Mouse (Mus musculus) neural tube, embryonic 11.5 days (tissue): ENCODE measurements around the gene Pcsk5. TPM values are rescaled to one million over a fixed set of nuclear protein-coding genes. Genes with fewer than 3 reads are reported as not detected.

Experiments
- ATAC-seq: fragments of 200-750 bp; cut with Nextera tagmentation; 2 replicates; pipeline ENCODE4 v1.8.0; 2017; ENCODE audit warnings: moderate number of reproducible peaks, mild to moderate bottlenecking, moderate TSS enrichment, moderate library complexity; ENCODE audit not compliant: insufficient read depth, low FRiP score, low TSS enrichment
- DNase-seq: peaks from one replicate; pipeline ENCODE4 v3.0.0-alpha.2; 2015; ENCODE audit warnings: low spot score
- H3K27ac ChIP-seq: fragments of 300-500 bp; sonication (generic); 2 replicates; pipeline ENCODE4 v1.5.1; 2014; ENCODE audit warnings: low read depth, mild to moderate bottlenecking, low read length
- H3K27me3 ChIP-seq: fragments of 300-500 bp; sonication (generic); 2 replicates; pipeline ENCODE4 v1.6.1; 2014; ENCODE audit warnings: mild to moderate bottlenecking, low read length, mixed read lengths; ENCODE audit not compliant: control insufficient read depth, insufficient read depth
- H3K36me3 ChIP-seq: fragments of 300-500 bp; sonication (generic); 2 replicates; pipeline ENCODE4 v1.6.1; 2014; ENCODE audit warnings: mild to moderate bottlenecking, low read length, moderate library complexity, mixed read lengths; ENCODE audit not compliant: control insufficient read depth, insufficient read depth
- H3K4me1 ChIP-seq: fragments of 300-500 bp; sonication (generic); 2 replicates; pipeline ENCODE4 v1.6.1; 2014; ENCODE audit warnings: low read length, mixed read lengths; ENCODE audit not compliant: control insufficient read depth, insufficient read depth
- H3K4me2 ChIP-seq: fragments of 300-500 bp; sonication (generic); 2 replicates; pipeline ENCODE4 v1.6.1; 2014; ENCODE audit warnings: low read depth, mild to moderate bottlenecking, moderate library complexity
- H3K4me3 ChIP-seq: fragments of 300-500 bp; sonication (generic); 2 replicates; pipeline ENCODE4 v1.5.1; 2014; ENCODE audit warnings: low read depth, low read length
- H3K9ac ChIP-seq: fragments of 300-500 bp; sonication (generic); 2 replicates; pipeline ENCODE4 v1.6.1; 2014; ENCODE audit warnings: mild to moderate bottlenecking, low read length
- H3K9me3 ChIP-seq: fragments of 300-500 bp; sonication (generic); 2 replicates; pipeline ENCODE4 v1.6.1; 2016; ENCODE audit warnings: low read length; ENCODE audit not compliant: control insufficient read depth
- WGBS: fragments of 180-500 bp; shearing (Covaris S2); extraction: QIAGEN DNeasy Blood & Tissue Kit; methylation state at CpG from one replicate; pipeline ENCODE4 v1.1.7; 2014; 5-methylcytosine and 5-hydroxymethylcytosine counted together
- polyA plus RNA-seq: library from polyadenylated mRNA; unstranded; fragments of >200 nt; fragmentation: Nextera tagmentation; extraction: Ambion mirVana; gene quantifications from 2 replicates; pipeline ENCODE4 v1.2.1, GENCODE M21; 2014

The Pcsk5 gene
- polyA plus RNA-seq, 1 experiment from 2014 or later, result 9.4 TPM

GRCm38 (mm10) chr19:17841586-17841985, 4.2 kb upstream of the Pcsk5 start:
- no peak overlapping the region for H3K27ac ChIP-seq
- H3K9ac ChIP-seq, result no peak overlapping the region
- no peak overlapping the region for H3K4me2 ChIP-seq
- WGBS, result 83% methylated on average over 2 of the region's 2 CpGs
- no peaks in the 10 kb centered on the region for H3K9me3 ChIP-seq
- peaks cover 3% of the 10 kb centered on the region; the same call in 1 of the 2 replicates for H3K4me1 ChIP-seq
- H3K4me3 ChIP-seq, result no peak overlapping the region
- H3K27me3 ChIP-seq, result no peaks in the 10 kb centered on the region
- DNase-seq (no peak), ATAC-seq (no peak)
- no peaks in the 10 kb centered on the region for H3K36me3 ChIP-seq

- Histone ChIP-seq H3K4me2 (no peak overlapping the region), H3K9ac (no peak overlapping the region), H3K9me3 (no peaks in the 10 kb centered on the region), H3K4me1 (peaks cover 11% of the 10 kb centered on the region; the same call in 1 of the 2 replicates), H3K27ac (no peak overlapping the region), H3K27me3 (no peaks in the 10 kb centered on the region), H3K36me3 (no peaks in the 10 kb centered on the region), H3K4me3 (no peak overlapping the region)
- 83% methylated on average over 1 of the region's 1 CpGs for WGBS
- no peak for ATAC-seq
- DNase-seq, result no peak
These were observed 2.4 kb upstream of the Pcsk5 start for GRCm38 (mm10) chr19:17839856-17840255.

- no peaks in the 10 kb centered on the region for H3K27me3 ChIP-seq
- H3K9me3 ChIP-seq, result no peaks in the 10 kb centered on the region
- under 1% methylated on average over 69 of the region's 72 CpGs for WGBS
These were observed 614 bp downstream of the Pcsk5 start for GRCm38 (mm10) chr19:17836566-17837470.

GRCm38 (mm10) chr19:17835681-17836565, 1.5 kb downstream of the Pcsk5 start:
- H3K27me3 ChIP-seq, result no peaks in the 10 kb centered on the region
- H3K4me3 ChIP-seq, result peak overlapping the region; percentile 77
- DNase-seq (peak; percentile 39), ATAC-seq (no peak)
- H3K4me2 ChIP-seq, result peak overlapping the region; percentile 85
- no peaks in the 10 kb centered on the region for H3K9me3 ChIP-seq
- H3K4me1 ChIP-seq, result peaks cover 11% of the 10 kb centered on the region; the same call in 1 of the 2 replicates
- H3K9ac ChIP-seq, result peak overlapping the region; percentile 16
- 0% methylated on average over 28 of the region's 28 CpGs for WGBS
- no peak overlapping the region for H3K27ac ChIP-seq
- no peaks in the 10 kb centered on the region for H3K36me3 ChIP-seq

More at GRCm38 (mm10) chr19:17836566-17837470, 614 bp downstream of the Pcsk5 start:
- DNase-seq, result peak; percentile 77
- H3K9ac ChIP-seq, result peak overlapping the region; percentile 75
- ATAC-seq, result peak; percentile 91
- H3K4me1 ChIP-seq, result peaks cover 11% of the 10 kb centered on the region; the same call in 1 of the 2 replicates
- no peaks in the 10 kb centered on the region for H3K36me3 ChIP-seq
- peak overlapping the region; percentile 77 for H3K4me3 ChIP-seq
- peak overlapping the region; percentile 85 for H3K4me2 ChIP-seq
- H3K27ac ChIP-seq, result peak overlapping the region; percentile 60

GRCm38 (mm10) chr19:17834894-17835293, 2.5 kb downstream of the Pcsk5 start:
- Histone ChIP-seq H3K4me3 (no peak overlapping the region), H3K9me3 (no peaks in the 10 kb centered on the region), H3K4me2 (peak overlapping the region; percentile 85), H3K36me3 (no peaks in the 10 kb centered on the region), H3K27ac (no peak overlapping the region), H3K27me3 (no peaks in the 10 kb centered on the region), H3K9ac (no peak overlapping the region), H3K4me1 (peaks cover 11% of the 10 kb centered on the region; the same call in 1 of the 2 replicates)
- no peak for ATAC-seq
- no peak for DNase-seq

GRCm38 (mm10) chr19:17831376-17831775, 6.1 kb downstream of the Pcsk5 start:
- H3K36me3 ChIP-seq, result no peaks in the 10 kb centered on the region
- no peak overlapping the region for H3K4me3 ChIP-seq
- 93% methylated on average over 2 of the region's 2 CpGs for WGBS
- DNase-seq (no peak), ATAC-seq (no peak)
- H3K9me3 ChIP-seq, result no peaks in the 10 kb centered on the region
- H3K27me3 ChIP-seq, result no peaks in the 10 kb centered on the region
- no peak overlapping the region for H3K9ac ChIP-seq
- no peak overlapping the region for H3K4me2 ChIP-seq
- H3K27ac ChIP-seq, result no peak overlapping the region
- peaks cover 8% of the 10 kb centered on the region; the same call in 1 of the 2 replicates for H3K4me1 ChIP-seq

- Histone ChIP-seq H3K4me1 (no peaks in the 10 kb centered on the region), H3K36me3 (no peaks in the 10 kb centered on the region), H3K9ac (no peak overlapping the region), H3K4me2 (no peak overlapping the region), H3K4me3 (no peak overlapping the region), H3K27ac (no peak overlapping the region), H3K9me3 (no peaks in the 10 kb centered on the region), H3K27me3 (no peaks in the 10 kb centered on the region)
- DNase-seq (no peak), ATAC-seq (no peak)
- WGBS, result 74% methylated on average over 8 of the region's 8 CpGs
These were observed 9.0 kb downstream of the Pcsk5 start for GRCm38 (mm10) chr19:17828414-17828813.

- WGBS, result 78% methylated on average over 3 of the region's 3 CpGs
- H3K27me3 ChIP-seq, result no peaks in the 10 kb centered on the region
- no peak overlapping the region for H3K9ac ChIP-seq
- no peaks in the 10 kb centered on the region for H3K36me3 ChIP-seq
- no peak overlapping the region for H3K27ac ChIP-seq
- DNase-seq (no peak), ATAC-seq (no peak)
- no peak overlapping the region for H3K4me3 ChIP-seq
- no peaks in the 10 kb centered on the region for H3K9me3 ChIP-seq
- no peaks in the 10 kb centered on the region for H3K4me1 ChIP-seq
- H3K4me2 ChIP-seq, result no peak overlapping the region
These were observed 10.7 kb downstream of the Pcsk5 start for GRCm38 (mm10) chr19:17826694-17827093.
